Mouse (Mus musculus) heart, adult 8-10 months (tissue): Measurements from ENCODE around the gene Slc12a7. TPM values are rescaled to one million over a fixed set of nuclear protein-coding genes. Genes with fewer than 3 reads are reported as not detected.
"Not testable (repeated sequence)": the region's sequence is repeated elsewhere in the genome, so short reads cannot be mapped to it uniquely, and the experiment has no call there.

Experiments
- DNase-seq: peaks from one replicate; pipeline ENCODE4 v3.0.0; 2022; ENCODE audit warnings: low spot score
- total RNA-seq, 4 experiments: library from RNA; stranded (reverse); gene quantifications; 2 replicates each; pipeline ENCODE4 v1.2.4; 2022

Slc12a7 gene
- 100 to 1,000 TPM; 207 to 245 (median 212) TPM for total RNA-seq

DNA sequence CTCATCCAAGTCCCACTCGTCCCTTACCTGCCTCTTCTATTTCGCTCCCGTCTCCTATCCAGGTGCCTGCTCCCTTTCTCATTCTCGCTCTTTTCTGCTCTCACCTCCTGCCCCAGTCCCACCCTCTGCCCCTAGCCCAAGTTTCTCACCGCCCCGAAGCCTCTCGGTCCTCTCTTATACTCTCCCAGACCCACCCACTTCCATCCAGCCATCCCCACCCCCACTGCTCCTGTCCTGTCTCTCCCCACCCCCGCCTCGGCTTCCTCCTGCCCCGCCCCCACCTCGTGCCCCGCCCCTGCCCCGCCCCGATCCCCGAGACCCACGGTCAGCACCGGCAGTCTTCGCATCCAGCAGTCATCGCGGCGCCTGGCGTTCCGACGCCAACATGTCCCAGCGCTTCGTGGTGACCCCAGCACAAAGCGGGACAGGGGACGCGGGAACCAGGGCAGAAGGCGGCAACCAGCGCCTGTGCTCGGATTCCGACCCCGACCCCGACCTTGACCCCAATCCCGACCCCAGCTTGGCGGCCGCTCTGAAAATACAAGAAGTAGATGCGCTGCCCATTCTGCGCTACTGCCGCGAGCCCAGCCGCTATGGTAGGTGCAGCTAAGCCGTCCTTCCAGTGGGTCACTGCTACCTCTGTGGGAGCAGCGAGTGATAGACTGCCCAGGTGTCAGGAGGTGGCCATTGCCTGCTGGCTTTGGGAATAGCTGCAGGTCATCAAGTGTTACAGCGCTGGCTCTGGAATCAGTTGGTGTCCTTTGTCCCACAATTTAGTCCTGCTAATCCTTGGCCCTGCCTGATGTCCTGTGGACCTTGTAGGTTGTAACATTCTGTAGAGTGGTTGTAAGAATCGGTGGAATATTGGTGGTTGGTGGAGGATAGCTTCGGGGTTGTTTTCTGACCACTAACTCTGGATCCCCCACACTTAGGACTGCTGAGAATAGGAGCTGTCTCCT, at the start of gene Slc12a7:
Gene Slc12a7, plus strand, starts transcription at position 353 of the 959 bp plus-strand sequence.
- no peak for DNase-seq

DNA sequence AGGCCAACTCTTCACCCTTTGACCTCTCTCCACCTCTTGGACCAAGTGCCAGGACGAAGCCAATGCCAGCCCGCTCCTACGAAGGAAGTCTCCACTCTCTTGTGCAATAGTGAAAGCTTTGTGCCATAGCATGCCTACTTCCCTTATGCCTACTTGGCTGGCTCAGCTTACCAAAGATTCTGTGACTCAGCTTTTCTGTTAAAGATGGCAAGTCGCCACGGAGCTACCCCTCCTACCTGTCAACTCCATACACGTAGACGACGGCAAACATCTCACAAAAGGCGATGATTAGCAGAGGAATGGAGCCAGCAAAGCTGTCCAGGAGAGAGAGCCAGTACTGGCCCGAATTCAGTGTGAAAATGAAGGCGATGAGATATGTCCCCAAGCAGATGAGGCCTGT, 49.2 kb upstream of the Slc12a7 start:
- peak; percentile 16 for DNase-seq

DNA sequence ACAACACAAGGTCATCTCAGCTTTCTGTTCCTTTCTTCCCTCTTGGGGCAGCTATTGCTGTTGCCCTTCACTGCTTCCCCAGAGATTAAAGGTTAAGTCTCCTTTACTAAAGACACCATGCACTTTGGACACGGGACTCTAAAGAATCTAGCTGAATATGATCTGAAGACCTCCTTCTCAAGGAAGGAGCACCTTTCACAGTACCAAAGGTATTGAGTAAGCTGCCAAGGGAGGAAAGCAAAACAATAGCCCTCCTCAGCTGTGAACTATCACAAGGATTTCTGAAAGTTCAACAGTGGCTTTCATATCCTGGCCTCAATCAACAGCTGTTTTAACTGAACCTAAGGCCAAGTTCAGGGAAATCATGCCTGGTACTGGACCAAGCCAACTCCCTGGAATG, 48.5 kb upstream of the Slc12a7 start:
- DNase-seq = no peak

DNA sequence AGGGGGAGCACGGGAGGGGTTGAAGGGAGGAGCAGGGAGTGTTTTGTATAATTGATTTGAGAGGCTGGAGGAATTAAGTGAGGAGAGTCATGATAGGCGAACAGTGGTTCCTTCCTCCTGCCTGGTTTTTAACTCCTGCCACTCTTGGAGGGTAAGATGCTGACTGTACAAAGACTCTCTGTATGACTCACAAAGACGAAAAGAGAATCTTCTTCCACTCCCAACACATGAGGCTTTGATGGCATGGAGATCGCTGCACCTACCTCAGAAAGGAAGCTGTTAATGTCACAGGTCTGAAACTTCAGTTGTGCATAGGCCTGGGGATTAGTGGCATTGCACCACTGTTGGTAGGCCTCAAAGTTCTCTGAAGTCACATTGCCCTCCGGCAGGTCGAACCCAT, 47.4 kb upstream of the Slc12a7 start:
- DNase-seq = no peak

DNA sequence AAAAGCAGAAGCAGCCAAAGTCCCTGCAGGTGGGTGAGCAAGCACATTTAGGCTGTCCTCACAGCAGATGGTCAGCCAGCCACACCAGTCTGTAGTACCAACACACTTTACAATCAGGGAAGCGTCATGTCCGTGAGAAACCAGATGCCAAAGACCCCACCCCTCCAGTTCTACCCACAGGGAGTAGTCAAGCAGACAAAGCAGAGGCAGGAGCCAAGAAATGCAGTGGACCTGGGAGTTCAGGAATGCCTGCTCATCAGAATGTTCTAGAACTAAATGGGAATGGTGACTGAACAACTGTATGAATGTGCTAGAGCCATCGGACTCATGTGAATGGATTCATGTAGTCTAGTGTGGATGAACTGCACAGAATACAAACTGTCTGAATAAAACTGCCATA, 45.3 kb upstream of the Slc12a7 start:
- DNase-seq = no peak

DNA sequence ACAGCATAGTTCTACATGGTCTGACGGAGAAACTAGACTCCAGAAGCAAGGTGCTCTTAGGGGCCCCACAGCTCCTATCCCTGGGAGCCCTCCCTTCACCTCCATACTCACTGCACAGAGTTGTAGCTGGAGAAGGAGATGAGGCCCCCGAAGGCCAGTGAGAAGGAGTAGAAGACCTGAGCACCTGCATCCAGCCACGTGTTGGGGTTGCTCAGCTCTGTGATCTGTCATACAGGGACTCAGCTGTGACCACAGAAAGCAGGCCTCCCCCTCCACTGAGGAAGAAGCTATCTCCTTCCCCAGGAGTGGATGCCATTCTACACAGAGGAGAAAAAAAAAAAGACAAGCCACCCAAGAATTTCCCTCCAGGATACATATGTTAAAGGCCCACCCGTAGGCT, 44.0 kb upstream of the Slc12a7 start:
- DNase-seq = no peak

DNA sequence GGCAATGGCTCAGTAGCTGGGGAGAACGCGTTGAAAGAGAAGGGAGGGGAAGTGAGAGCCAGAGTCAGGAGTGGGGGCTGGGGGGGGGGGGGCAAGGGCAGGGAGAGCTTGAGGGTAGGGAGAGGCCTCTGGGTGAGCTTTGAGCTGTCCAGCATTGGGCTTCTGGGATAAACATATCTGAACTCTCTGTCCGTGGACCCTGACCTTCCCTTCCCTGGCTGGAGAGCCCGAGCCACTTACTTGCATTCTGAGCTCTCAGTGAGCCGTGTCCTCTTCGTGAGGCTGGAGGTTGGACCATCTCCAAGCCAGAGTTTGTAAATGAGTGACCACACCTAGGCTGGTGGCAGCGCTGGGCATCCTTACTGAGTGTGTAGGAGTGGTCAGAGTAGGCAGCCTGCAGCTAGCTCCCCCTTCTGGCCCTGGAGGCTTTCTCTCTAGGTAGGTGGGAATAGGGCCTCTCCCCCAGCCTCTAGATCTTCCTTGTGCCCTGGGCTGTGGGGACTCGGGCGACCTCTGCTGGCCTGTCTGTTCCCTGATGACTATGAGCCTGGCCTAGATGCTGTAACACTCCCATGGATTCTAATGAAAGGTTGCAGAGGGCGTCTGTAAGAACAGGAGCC, 40.5 kb upstream of the Slc12a7 start:
- DNase-seq = peak; percentile 17

DNA sequence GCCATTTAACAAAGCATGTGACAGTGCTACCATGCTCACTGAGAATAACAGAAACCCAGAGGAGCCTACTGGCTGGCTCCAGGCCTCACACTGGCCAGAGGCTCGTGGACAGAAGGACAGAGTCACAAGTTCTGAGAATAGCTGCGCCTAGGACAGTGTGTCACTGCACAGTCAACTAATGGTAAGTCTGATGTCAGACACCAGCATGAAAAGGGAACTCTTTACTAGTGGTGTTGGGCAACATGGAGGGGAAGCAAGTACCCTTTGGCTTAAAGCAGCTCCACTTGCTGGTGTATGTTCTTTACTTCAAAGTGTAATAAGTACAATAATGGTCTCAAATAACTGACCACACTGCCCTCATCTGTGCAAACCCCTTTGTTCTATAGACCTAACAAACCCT, 39.6 kb upstream of the Slc12a7 start:
- DNase-seq = no peak

DNA sequence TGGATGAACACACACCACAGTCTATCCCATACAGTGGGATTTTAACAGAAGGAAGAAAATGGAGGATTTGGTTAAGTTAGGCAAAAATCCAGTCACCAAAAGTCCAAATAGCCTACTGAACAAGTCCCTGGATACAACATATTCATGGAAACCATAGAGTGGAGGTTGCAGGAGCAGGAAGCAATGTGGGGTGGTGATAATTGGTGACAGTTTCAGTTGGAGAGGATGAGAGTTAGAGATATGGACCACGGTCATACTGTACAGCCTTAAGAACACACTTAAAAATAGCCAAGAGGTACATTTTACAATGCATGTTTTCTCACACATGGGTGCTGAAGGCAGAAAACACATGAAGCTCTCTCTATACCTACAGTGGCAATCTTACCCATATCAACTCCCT, 37.9 kb upstream of the Slc12a7 start:
- DNase-seq = no peak

DNA sequence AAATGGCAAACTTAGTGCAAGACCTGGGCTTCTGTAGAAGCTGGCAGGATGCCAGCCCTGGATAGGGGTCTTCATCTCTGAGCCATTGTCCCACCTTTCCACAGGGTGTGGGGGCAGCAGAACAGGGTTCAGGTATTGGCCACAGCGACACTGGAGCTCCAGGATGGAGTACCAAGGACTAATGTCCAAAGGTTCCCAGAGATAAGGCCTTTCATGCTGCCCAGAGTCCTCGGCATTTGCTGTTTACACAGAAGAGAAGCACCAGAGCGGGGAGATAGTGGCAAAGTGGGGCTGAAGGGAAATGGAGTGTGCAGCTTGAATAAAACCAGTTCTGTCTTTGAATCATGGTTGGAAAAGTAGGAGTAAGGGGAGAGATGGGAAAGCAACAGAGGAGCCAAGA, 36.4 kb upstream of the Slc12a7 start:
- DNase-seq = no peak

DNA sequence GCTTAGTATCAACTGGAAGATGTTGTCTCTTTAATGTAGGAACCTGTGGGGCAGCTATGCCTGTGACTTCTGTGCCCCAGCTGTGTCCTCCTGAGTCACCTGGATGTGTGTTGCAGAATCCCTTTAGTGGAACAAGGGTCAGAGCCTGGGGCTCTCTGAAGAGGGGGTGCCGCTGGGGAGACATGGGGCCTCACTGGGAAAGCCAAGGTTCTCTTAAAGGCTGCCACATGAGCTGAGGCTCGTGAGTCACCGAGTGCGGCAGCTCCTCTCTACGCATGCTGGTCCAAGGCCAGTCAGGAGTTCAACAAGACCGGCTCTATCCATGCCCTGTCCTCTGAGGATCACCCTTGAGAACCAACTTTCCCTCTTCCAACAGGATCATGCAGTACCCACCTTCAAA, 33.2 kb upstream of the Slc12a7 start:
- DNase-seq = no peak

DNA sequence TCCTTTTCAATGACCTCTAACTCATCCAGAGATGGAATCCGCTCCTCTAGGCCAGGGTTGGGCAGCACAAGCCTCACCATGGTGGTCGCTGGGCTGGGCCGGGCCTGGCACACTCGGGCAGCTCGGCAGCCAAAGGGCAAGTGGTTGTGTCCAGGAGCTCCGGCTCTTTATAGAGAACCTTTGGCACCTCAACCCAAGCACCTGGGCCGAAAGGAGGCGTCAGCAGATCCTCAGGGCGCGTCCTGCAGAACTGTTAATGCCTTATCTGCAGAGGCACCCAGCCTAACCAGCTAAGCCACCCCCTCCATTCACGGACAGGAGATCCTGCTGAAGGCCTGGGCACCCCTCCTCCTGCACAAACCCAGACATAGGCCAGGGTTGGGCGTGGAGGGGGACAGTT, 32.3 kb upstream of the Slc12a7 start:
- DNase-seq = no peak

DNA sequence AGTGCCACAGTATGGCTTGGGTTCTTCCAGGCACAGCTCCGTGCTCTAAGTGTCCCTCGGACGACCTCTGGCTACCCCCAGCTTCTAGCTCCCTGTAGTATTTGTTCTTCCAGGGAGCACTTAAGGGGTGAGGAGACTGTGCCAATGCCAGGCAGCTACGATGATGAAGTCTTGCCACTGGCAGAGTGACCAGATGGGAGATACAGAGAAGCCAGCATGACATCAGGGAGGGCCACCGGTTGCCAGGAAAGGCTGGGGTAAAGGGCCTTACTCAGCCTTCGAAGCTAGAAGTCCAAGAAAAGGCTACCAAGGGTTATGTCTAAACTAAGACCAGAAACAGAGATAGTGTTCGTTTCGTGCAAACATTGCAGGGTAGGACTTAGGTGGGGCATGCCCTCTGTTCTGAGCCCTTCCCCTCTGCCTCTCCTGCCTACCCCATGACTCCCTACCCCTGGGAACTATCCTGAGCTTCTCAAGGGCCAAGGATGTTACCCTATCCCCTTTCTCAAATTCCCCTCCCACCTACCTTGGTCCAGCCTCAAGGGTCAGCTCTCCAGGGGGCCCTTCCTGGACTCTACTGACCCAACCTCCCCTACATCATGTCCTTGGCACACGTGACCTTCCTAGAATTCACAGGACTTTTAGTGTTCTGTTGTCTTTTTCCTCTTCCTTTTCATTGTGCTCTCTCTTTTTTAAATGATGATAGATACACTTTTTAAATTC, 31.6 kb upstream of the Slc12a7 start:
- DNase-seq = no peak

DNA sequence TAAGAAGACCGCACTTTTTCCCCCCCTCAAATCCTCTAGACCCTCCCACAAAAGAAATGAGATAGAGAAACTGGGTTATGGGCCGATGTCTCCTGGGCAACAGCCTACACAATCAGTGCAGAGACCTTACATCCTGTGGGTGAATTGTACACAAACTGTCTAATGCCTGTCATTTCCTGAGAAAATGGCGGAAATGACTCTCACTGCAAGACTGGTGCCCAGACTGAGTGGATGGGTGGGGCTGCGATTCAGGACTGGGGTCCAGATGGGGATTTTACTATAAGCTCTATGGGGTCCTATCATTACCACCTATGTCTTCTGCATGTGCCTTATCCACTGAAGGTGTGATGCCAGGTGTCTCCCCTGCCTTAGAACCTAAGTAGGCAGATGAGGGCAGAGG, 30.1 kb upstream of the Slc12a7 start:
- DNase-seq = no peak

DNA sequence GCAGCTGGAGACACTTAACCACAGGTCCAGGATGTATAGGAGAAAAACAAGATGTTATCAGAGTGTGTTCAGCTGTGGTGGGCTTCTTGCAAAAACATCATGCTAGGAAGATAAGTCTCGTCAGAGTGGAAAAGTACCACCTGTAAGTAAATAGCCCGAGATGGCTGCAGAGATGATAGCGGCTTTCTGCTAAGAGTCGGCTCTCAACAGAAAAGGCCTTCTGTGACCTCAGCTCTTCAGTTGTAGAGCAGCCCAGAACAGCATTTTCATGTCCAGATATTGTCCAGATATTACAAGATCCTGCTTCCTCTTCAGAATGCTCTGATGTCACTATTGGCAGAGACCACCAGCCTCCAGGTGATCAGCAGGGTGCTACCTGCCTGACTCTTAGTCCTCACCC, 29.4 kb upstream of the Slc12a7 start:
- not testable (repeated sequence) for DNase-seq

DNA sequence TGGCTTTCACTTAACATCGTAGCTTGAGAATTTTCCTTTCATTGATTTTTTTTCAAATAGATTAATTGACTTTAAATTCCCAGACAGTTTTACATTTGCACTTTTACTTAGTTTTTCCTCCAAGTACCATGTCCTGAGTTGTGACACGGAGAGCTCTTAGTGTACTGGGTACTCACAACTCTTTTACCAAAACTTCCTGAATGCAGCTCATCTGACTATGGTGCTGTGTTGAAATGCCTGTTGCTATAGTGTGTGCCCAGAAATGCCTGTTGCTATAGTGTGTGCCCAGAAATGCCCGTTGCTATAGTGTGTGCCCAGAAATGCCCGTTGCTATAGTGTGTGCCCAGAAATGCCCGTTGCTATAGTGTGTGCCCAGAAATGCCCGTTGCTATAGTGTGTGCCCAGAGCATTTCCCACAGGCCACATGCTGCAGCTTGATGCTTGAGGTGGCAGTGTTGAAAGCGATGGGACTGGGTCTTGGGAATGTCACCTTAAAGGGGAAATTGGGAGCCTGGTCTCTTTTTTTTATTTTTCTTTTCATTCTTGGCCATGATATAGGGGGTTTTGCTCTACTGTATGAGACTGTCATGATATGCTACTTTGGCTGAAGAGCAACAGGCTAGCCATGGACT, 28.1 kb upstream of the Slc12a7 start, which contains the start of gene Slc6a19:
Gene Slc6a19, minus strand, starts transcription at position 172 of the 632 bp plus-strand sequence.
- no peak for DNase-seq

DNA sequence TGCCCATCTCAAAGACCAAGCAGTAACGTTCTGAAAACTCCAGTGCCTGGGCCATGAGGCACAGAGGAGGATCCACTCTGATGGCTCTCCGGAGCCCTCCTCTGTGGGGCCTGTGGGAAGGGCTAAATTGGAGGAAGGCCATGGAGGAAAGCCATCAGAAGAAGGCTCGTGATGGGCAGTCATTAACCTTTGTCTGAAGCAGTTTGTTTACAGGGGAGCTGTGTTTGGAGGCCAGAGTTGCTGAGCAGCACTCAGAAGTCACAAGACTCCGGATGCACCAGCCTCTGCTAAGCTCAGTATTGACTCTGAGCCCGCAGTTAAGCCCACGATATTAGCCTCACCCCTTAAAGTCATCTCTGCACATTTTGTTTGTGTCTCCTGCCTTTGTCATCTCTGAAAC, 23.4 kb upstream of the Slc12a7 start:
- DNase-seq = no peak

DNA sequence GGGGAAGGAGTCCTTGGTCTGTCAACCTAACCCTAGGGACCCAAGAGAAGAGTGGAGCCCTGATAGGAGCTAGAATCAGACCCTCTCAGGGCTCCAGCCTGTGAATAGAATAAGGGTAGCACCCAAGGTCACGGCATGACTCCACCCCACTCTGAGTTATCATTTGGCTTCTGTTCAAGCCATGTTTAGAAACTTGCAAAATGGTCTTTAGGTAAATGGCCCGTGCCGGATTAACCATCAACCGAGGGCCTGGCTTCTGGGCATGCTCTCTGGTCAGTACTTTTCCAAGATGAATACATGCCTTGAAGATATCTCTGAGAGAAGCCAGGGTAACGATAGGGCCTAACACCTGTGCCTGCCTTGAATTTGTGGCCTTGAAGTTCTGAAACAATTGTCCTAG, 21.7 kb upstream of the Slc12a7 start:
- DNase-seq = no peak

DNA sequence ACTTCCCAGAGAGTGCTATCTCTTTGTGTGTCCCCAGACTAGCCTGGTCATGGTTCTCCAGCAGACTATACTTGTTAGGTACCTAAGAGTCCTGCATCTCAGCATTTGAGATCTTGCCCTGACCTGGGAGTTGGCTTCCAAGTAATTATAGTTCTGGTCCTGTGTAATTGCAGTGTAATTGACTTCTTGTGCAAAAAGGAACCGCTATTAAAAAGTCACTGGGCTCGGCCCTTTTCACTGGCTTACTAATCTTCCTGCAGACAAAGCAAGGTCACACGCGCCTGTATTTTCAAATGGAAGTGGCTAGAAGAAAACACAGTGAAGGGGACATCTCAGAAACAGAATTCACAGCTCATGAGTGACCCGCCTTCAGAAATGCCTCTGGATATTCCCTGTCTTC, 21.1 kb upstream of the Slc12a7 start:
- DNase-seq = no peak

DNA sequence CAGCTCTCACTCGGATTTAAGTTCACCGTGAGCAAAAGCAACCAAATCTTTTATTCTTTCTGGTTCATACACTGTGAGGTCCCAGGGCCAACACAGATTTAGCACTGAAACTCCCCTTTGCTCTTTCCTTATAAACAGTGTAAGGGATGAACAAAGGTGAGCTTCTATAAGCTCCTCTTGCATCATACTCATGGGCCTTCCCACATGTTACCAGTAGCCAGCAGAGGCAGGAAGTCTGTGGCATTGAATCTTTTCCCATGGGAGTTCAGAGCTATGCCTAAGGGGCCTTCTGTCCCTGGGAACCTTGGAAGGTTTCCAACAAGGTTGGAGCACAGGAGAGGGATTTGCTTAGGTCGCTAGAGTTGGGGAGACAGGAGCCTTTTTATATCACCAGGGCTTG, 20.7 kb upstream of the Slc12a7 start:
- no peak for DNase-seq

DNA sequence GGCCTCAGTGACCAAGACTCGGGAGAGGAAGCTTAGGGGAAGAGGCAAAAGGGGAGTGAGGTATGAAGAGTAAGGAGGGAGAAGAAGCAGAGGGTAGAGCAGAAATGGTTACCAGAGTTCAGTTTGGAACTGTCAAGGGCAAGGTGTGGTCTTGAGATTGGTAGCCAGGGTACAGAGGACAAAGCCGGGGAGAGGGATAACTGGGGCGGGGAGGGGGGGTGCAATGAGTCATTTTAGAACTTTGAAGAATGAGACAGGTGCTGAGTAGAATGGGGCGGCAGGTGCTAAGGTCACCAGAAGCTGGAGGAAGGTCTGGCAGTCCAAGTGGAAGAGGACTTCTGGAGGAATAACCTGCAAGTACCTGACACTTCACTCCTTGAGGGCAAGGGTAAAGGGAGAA, 19.7 kb upstream of the Slc12a7 start:
- DNase-seq = no peak

DNA sequence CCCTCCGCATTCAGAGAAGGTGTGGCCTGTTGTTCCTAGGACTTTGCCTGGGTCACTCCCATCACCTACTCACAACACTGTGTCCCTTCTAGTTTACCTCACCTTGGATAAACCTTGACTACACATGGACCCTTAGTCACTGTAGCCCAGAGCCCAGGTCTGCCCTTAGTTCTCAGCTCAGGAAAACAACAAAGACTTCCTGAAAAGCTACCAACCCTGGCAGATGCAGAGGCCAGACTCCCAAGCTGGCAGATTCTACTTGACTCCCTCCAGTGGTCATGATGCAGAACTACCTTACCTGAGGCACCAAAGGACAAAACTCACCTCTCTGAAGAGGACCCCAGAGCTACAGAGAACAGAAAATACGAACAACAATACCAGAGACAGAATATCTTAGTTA, 18.9 kb upstream of the Slc12a7 start:
- no peak for DNase-seq
